16 mouse cellular contexts compared by ENCODE assay signal in genomic region chr11:118493458-118493857, GRCm38 (mm10). TPM values are rescaled to one million over a fixed set of nuclear protein-coding genes. Genes with fewer than 3 reads are reported as not detected.
DNase-seq lines count a peak whose midpoint lies in the region; ATAC-seq lines count a peak whose summit lies in the region.
"Had no signal": no experiment of that assay in that cellular context is flagged by ENCODE, and none has a peak within 500 bp of the region (broad histone marks: within the 10 kb centered on the region; RNA-seq: fewer than 3 reads in every experiment).

No protein-coding gene starts in this region.

- H3K4me2 ChIP-seq in forebrain, embryonic 12.5 days = no peak overlapping the region
- no peak overlapping the region for H3K4me2 ChIP-seq in limb, embryonic 13.5 days (replicated peaks)
- H3K4me2 ChIP-seq: forebrain, embryonic 15.5 days; heart, embryonic 11.5 days had no signal

- H3K4me3 ChIP-seq in forebrain, embryonic 12.5 days (replicated peaks) = no peak overlapping the region
- H3K4me3 ChIP-seq in forebrain, embryonic 10.5 days = no peak overlapping the region
- H3K4me3 ChIP-seq in limb, embryonic 13.5 days = no peak overlapping the region
- H3K4me3 ChIP-seq in limb, embryonic 10.5 days = no peak overlapping the region
- no peak overlapping the region for H3K4me3 ChIP-seq in embryonic facial prominence, embryonic 10.5 days
- H3K4me3 ChIP-seq: forebrain, embryonic 15.5 days had no signal

- DNase-seq in forebrain, embryonic 10.5 days (ENCODE audit: extremely low spot score, low spot score) = no peak
- no peak for DNase-seq in limb, embryonic 10.5 days (ENCODE audit: low spot score)
- DNase-seq in embryonic facial prominence, embryonic 10.5 days (ENCODE audit: low spot score) = no peak
- DNase-seq in lung, postnatal 25 days (ENCODE audit: low spot score) = peak; percentile 17
- DNase-seq in cerebellum, adult 11-12 months = no peak
- no peak for DNase-seq in right cerebral cortex, adult 18-20 months
- DNase-seq: cerebellum, postnatal 14 days; heart, postnatal 14 days; kidney, adult 8-10 months; right cerebral cortex, postnatal 14 days had no signal

- ATAC-seq in forebrain, embryonic 12.5 days (ENCODE audit: low FRiP score) = no peak
- no peak for ATAC-seq in limb, embryonic 13.5 days (ENCODE audit: low FRiP score, low read depth)
- ATAC-seq: CD4-positive, CD25-positive, alpha-beta regulatory T cell, adult 4 months; forebrain, embryonic 15.5 days had no signal

- 78% methylated on average over 2 of the region's 2 CpGs for WGBS in forebrain, embryonic 12.5 days
- 81% methylated on average over 2 of the region's 2 CpGs for WGBS in forebrain, embryonic 10.5 days
- WGBS in limb, embryonic 13.5 days = 75% methylated on average over 2 of the region's 2 CpGs
- 73% methylated on average over 2 of the region's 2 CpGs for WGBS in limb, embryonic 10.5 days
- 77% methylated on average over 2 of the region's 2 CpGs for WGBS in embryonic facial prominence, embryonic 10.5 days

- H3K9me3 ChIP-seq in forebrain, embryonic 12.5 days = no peaks in the 10 kb centered on the region
- no peaks in the 10 kb centered on the region for H3K9me3 ChIP-seq in forebrain, embryonic 10.5 days
- H3K9me3 ChIP-seq in limb, embryonic 13.5 days = no peaks in the 10 kb centered on the region
- H3K9me3 ChIP-seq in limb, embryonic 10.5 days (replicated peaks) = no peaks in the 10 kb centered on the region
- H3K9me3 ChIP-seq in embryonic facial prominence, embryonic 10.5 days = no peaks in the 10 kb centered on the region
- H3K9me3 ChIP-seq: forebrain, embryonic 15.5 days had no signal

- 0 out of 2 replicates have a peak, but pooled peaks cover 11% of the 10 kb centered on the region for H3K27me3 ChIP-seq in forebrain, embryonic 12.5 days
- H3K27me3 ChIP-seq in forebrain, embryonic 10.5 days (ENCODE audit: poor library complexity, severe bottlenecking) = peaks cover 17% of the 10 kb centered on the region
- H3K27me3 ChIP-seq in limb, embryonic 13.5 days = peaks cover 16% of the 10 kb centered on the region
- peaks cover 40% of the 10 kb centered on the region for H3K27me3 ChIP-seq in limb, embryonic 10.5 days (ENCODE audit: low read depth, poor library complexity, severe bottlenecking)
- peaks cover 32% of the 10 kb centered on the region for H3K27me3 ChIP-seq in embryonic facial prominence, embryonic 10.5 days (replicated peaks; ENCODE audit: low read depth, poor library complexity, severe bottlenecking)
- H3K27me3 ChIP-seq: forebrain, embryonic 15.5 days had no signal

- peaks cover 22% of the 10 kb centered on the region for H3K4me1 ChIP-seq in forebrain, embryonic 12.5 days
- peaks cover 46% of the 10 kb centered on the region for H3K4me1 ChIP-seq in forebrain, embryonic 10.5 days
- peaks cover 30% of the 10 kb centered on the region for H3K4me1 ChIP-seq in limb, embryonic 13.5 days
- peaks cover 42% of the 10 kb centered on the region for H3K4me1 ChIP-seq in limb, embryonic 10.5 days
- peaks cover 45% of the 10 kb centered on the region for H3K4me1 ChIP-seq in embryonic facial prominence, embryonic 10.5 days

- H3K36me3 ChIP-seq in forebrain, embryonic 12.5 days (replicated peaks) = no peaks in the 10 kb centered on the region
- no peaks in the 10 kb centered on the region for H3K36me3 ChIP-seq in forebrain, embryonic 10.5 days (replicated peaks)
- H3K36me3 ChIP-seq in limb, embryonic 13.5 days = no peaks in the 10 kb centered on the region
- no peaks in the 10 kb centered on the region for H3K36me3 ChIP-seq in limb, embryonic 10.5 days
- no peaks in the 10 kb centered on the region for H3K36me3 ChIP-seq in embryonic facial prominence, embryonic 10.5 days (replicated peaks)
- H3K36me3 ChIP-seq: forebrain, embryonic 15.5 days had no signal

- no peak overlapping the region for H3K9ac ChIP-seq in forebrain, embryonic 12.5 days
- no peak overlapping the region for H3K9ac ChIP-seq in limb, embryonic 13.5 days
- H3K9ac ChIP-seq: forebrain, embryonic 15.5 days had no signal

- 0 out of 2 replicates have a peak overlapping the region, but pooled peaks have one; percentile 68 for H3K27ac ChIP-seq in forebrain, embryonic 12.5 days
- no peak overlapping the region for H3K27ac ChIP-seq in forebrain, embryonic 10.5 days
- peak overlapping the region; percentile 44; the same call in 1 of the 2 replicates for H3K27ac ChIP-seq in limb, embryonic 13.5 days
- no peak overlapping the region; the same call in 1 of the 2 replicates for H3K27ac ChIP-seq in limb, embryonic 10.5 days
- peak overlapping the region; percentile 21; the same call in 1 of the 2 replicates for H3K27ac ChIP-seq in embryonic facial prominence, embryonic 10.5 days (replicated peaks)
- H3K27ac ChIP-seq: stomach, postnatal 0 days had no signal

RNA-seq across cellular contexts. Expression of gene Engase, which starts 16.8 kb away (rescaled TPM):
- 6.2 and 9.0 TPM in 2 replicates for polyA plus RNA-seq in forebrain, embryonic 12.5 days (2016; fragmentation: Nextera tagmentation; extraction: Ambion mirVana)
- polyA plus RNA-seq in forebrain, embryonic 10.5 days (2016; fragmentation: Nextera tagmentation; extraction: Ambion mirVana) = 7.1 and 7.9 TPM in 2 replicates
- polyA plus RNA-seq in limb, embryonic 13.5 days (2015; fragmentation: Nextera tagmentation; extraction: Ambion mirVana) = 4.9 and 5.5 TPM in 2 replicates
- polyA plus RNA-seq in limb, embryonic 10.5 days (2016; fragmentation: Nextera tagmentation; extraction: Ambion mirVana) = 7.1 and 8.8 TPM in 2 replicates
- polyA plus RNA-seq in embryonic facial prominence, embryonic 10.5 days (2016; fragmentation: Nextera tagmentation; extraction: Ambion mirVana) = 7.9 and 8.5 TPM in 2 replicates

Comparison
In these comparisons a context has a peak if more than half of its experiments do, and no peak if none do; other contexts are left out.
1. H3K27ac ChIP-seq: peak in forebrain, embryonic 12.5 days (single experiment), limb, embryonic 13.5 days (single experiment) and embryonic facial prominence, embryonic 10.5 days (single experiment); none in forebrain, embryonic 10.5 days (single experiment) and limb, embryonic 10.5 days (single experiment).